Mouse (Mus musculus) hematopoietic multipotent progenitor cell, adult 10-12 weeks (in vitro differentiated cells): ENCODE measurements around the gene Scgb2b17. TPM values are rescaled to one million over a fixed set of nuclear protein-coding genes. Genes with fewer than 3 reads are reported as not detected.

Source experiments
- polyA plus RNA-seq: library from polyadenylated mRNA; stranded (reverse); fragments of >175 nt; gene quantifications from 2 replicates; pipeline ENCODE4 v1.2.3, GENCODE M21; 2012; ENCODE audit warnings: low replicate concordance

Scgb2b17 gene
- polyA plus RNA-seq = not detected in 2 replicates

DNA sequence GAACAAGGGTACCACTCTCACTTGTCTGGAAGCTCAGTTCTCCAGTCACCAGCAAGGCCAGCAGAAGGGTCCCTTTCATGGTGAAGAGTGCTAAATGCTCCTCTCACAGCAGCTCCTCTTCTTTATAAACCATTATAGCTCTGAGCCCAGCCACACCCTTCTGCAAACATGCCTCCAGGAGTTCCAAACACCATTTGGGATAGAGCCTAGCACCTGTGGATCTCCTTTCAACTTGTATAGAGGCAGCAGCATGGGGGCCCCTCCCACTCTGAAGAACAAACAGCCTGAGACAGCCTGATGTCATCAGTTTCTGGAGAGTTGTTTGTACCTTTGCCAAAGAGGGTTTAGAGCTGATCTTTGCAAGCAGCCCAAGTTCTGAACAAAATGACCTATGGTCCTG is at the start of gene Scgb2b17:
Gene Scgb2b17, minus strand, starts transcription at position 101 of the 400 bp plus-strand sequence.

DNA sequence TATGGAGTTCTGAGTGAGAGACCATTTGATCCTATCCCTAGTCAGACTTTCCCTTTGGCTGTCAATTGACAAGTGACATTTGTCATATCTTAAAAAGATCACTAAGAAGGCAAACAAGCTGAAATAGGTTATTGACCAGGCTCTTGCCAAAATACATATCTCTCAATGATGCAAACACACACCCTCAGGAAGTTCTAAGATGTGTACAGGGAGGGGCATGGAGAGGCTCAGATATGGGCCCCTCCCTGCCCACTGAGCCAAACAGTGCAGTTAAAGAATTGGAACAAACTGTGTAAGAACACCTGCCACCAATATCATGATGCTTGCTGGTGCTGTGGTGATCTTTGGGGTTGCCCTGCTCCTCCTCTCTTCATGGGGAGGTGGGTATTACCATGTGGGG is 6.8 kb upstream of the Scgb2b17 start, which contains the start of gene Scgb1b17:
Gene Scgb1b17, plus strand, starts transcription at position 301 of the 400 bp plus-strand sequence.

Other genes with a start within 250 kb of the Scgb2b17 start
- gene Scgb2b15, start 226.9 kb downstream of the Scgb2b17 start, polyA plus RNA-seq = not detected in 2 replicates
- not detected in 2 replicates for gene Scgb1b15, start 220.0 kb downstream of the Scgb2b17 start, polyA plus RNA-seq
- gene Scgb1b17, start 6.9 kb upstream of the Scgb2b17 start, polyA plus RNA-seq = not detected in 2 replicates
- not detected in 2 replicates for gene Scgb2b18, start 117.3 kb upstream of the Scgb2b17 start, polyA plus RNA-seq
- gene Scgb1b18, start 129.0 kb upstream of the Scgb2b17 start, polyA plus RNA-seq = not detected in 2 replicates
- not detected in 2 replicates for gene Scgb2b19, start 223.8 kb upstream of the Scgb2b17 start, polyA plus RNA-seq
- gene Scgb1b19, start 230.7 kb upstream of the Scgb2b17 start, polyA plus RNA-seq = not detected in 2 replicates